16 mouse cellular contexts compared by ENCODE assay signal in the genomic region with DNA sequence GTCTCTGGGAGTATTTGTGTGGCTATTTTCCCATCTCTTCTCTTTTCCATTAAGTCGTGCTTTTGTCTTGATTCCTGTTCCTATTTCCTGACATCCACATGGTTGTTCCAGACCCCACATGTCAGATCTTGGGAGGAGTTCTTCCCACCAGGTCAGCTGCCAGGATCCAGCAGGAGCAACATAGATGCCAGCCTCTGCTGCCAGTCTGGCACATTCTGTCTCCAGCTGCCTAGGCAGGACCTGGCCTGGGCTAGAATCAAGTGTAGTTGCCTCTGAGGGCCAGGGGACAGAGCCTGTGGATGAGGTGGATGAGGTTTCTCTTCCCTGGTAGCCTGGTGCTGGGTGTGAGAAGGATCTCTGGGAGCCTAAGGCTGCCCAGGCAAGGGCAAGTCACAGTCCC. TPM values are rescaled to one million over a fixed set of nuclear protein-coding genes. Genes with fewer than 3 reads are reported as not detected.
DNase-seq lines count a peak whose midpoint lies in the region; ATAC-seq lines count a peak whose summit lies in the region.
"Had no signal": no experiment of that assay in that cellular context is flagged by ENCODE, and none has a peak within 500 bp of the region (broad histone marks: within the 10 kb centered on the region; RNA-seq: fewer than 3 reads in every experiment).

No protein-coding gene starts in this region.

- H3K36me3 ChIP-seq in embryonic facial prominence, embryonic 12.5 days: peaks cover 60% of the 10 kb centered on the region
- peaks cover 77% of the 10 kb centered on the region for H3K36me3 ChIP-seq in embryonic facial prominence, embryonic 10.5 days (replicated peaks)
- peaks cover 63% of the 10 kb centered on the region for H3K36me3 ChIP-seq in hindbrain, embryonic 12.5 days
- H3K36me3 ChIP-seq in hindbrain, embryonic 16.5 days (ENCODE audit: control insufficient read depth, insufficient read depth, low read length): peaks cover 42% of the 10 kb centered on the region
- peaks cover 35% of the 10 kb centered on the region for H3K36me3 ChIP-seq in lung, embryonic 15.5 days
- H3K36me3 ChIP-seq in forebrain, embryonic 15.5 days: peaks cover 59% of the 10 kb centered on the region

- WGBS in embryonic facial prominence, embryonic 12.5 days: 73% methylated on average over 1 of the region's 1 CpGs
- 76% methylated on average over 1 of the region's 1 CpGs for WGBS in embryonic facial prominence, embryonic 10.5 days
- WGBS in hindbrain, embryonic 12.5 days: 59% methylated on average over 1 of the region's 1 CpGs
- WGBS in hindbrain, embryonic 16.5 days: 82% methylated on average over 1 of the region's 1 CpGs
- 50% methylated on average over 1 of the region's 1 CpGs for WGBS in lung, embryonic 15.5 days
- 64% methylated on average over 1 of the region's 1 CpGs for WGBS in forebrain, embryonic 15.5 days

- ATAC-seq in embryonic facial prominence, embryonic 12.5 days (ENCODE audit: insufficient number of reproducible peaks, insufficient read depth, low FRiP score, low TSS enrichment): no peak
- ATAC-seq in hindbrain, embryonic 12.5 days (ENCODE audit: low FRiP score): no peak
- no peak for ATAC-seq in hindbrain, embryonic 16.5 days
- no peak for ATAC-seq in lung, embryonic 15.5 days (ENCODE audit: borderline replicate concordance, extremely low read depth, low FRiP score, low TSS enrichment)
- no peak for ATAC-seq in forebrain, embryonic 15.5 days (replicated peaks)
- ATAC-seq: intestine, embryonic 15.5 days; Patski had no signal

- H3K4me2 ChIP-seq in embryonic facial prominence, embryonic 12.5 days (replicated peaks): no peak overlapping the region
- H3K4me2 ChIP-seq in hindbrain, embryonic 12.5 days (replicated peaks): no peak overlapping the region
- no peak overlapping the region for H3K4me2 ChIP-seq in hindbrain, embryonic 16.5 days (ENCODE audit: low read length)
- no peak overlapping the region for H3K4me2 ChIP-seq in lung, embryonic 15.5 days
- H3K4me2 ChIP-seq in forebrain, embryonic 15.5 days (replicated peaks): no peak overlapping the region
- H3K4me2 ChIP-seq: intestine, embryonic 15.5 days; liver, embryonic 11.5 days; midbrain, embryonic 12.5 days had no signal

- no peak overlapping the region for H3K9ac ChIP-seq in embryonic facial prominence, embryonic 12.5 days
- H3K9ac ChIP-seq in hindbrain, embryonic 12.5 days: no peak overlapping the region
- H3K9ac ChIP-seq in hindbrain, embryonic 16.5 days (ENCODE audit: low read depth, low read length): no peak overlapping the region
- no peak overlapping the region for H3K9ac ChIP-seq in lung, embryonic 15.5 days
- H3K9ac ChIP-seq in forebrain, embryonic 15.5 days (replicated peaks): no peak overlapping the region
- H3K9ac ChIP-seq: intestine, embryonic 15.5 days; midbrain, embryonic 12.5 days had no signal

- 0 out of 2 replicates have a peak overlapping the region, but pooled peaks have one; percentile 0 for H3K27ac ChIP-seq in embryonic facial prominence, embryonic 12.5 days
- no peak overlapping the region for H3K27ac ChIP-seq in embryonic facial prominence, embryonic 10.5 days (replicated peaks)
- H3K27ac ChIP-seq in hindbrain, embryonic 12.5 days: 0 out of 2 replicates have a peak overlapping the region, but pooled peaks have one; percentile 35
- no peak overlapping the region for H3K27ac ChIP-seq in hindbrain, embryonic 16.5 days (ENCODE audit: low read depth, low read length)
- peak overlapping the region; percentile 58 for H3K27ac ChIP-seq in lung, embryonic 15.5 days
- no peak overlapping the region for H3K27ac ChIP-seq in forebrain, embryonic 15.5 days (replicated peaks)
- H3K27ac ChIP-seq: intestine, embryonic 15.5 days; midbrain, embryonic 12.5 days had no signal

- DNase-seq in embryonic facial prominence, embryonic 10.5 days (ENCODE audit: low spot score): no peak
- no peak for DNase-seq in lung, postnatal 4 days
- peak; percentile 38 for DNase-seq in cerebellum, adult 9-11 months
- DNase-seq: adrenal gland, postnatal 36 days; lung, postnatal 10 days; right cerebral cortex, postnatal 14 days; thymus, postnatal 36 days had no signal

- no peak overlapping the region for H3K4me3 ChIP-seq in embryonic facial prominence, embryonic 12.5 days
- no peak overlapping the region for H3K4me3 ChIP-seq in embryonic facial prominence, embryonic 10.5 days
- no peak overlapping the region for H3K4me3 ChIP-seq in hindbrain, embryonic 12.5 days
- no peak overlapping the region for H3K4me3 ChIP-seq in hindbrain, embryonic 16.5 days (ENCODE audit: low read length)
- H3K4me3 ChIP-seq in lung, embryonic 15.5 days: no peak overlapping the region
- H3K4me3 ChIP-seq in forebrain, embryonic 15.5 days: no peak overlapping the region
- H3K4me3 ChIP-seq: intestine, embryonic 15.5 days; midbrain, embryonic 12.5 days had no signal

- peaks cover 21% of the 10 kb centered on the region for H3K4me1 ChIP-seq in embryonic facial prominence, embryonic 12.5 days
- H3K4me1 ChIP-seq in embryonic facial prominence, embryonic 10.5 days: peaks cover 27% of the 10 kb centered on the region
- peaks cover 39% of the 10 kb centered on the region for H3K4me1 ChIP-seq in hindbrain, embryonic 12.5 days
- H3K4me1 ChIP-seq in hindbrain, embryonic 16.5 days (ENCODE audit: control insufficient read depth, insufficient read depth, low read depth, low read length): peaks cover 16% of the 10 kb centered on the region
- H3K4me1 ChIP-seq in lung, embryonic 15.5 days: peaks cover 18% of the 10 kb centered on the region
- H3K4me1 ChIP-seq in forebrain, embryonic 15.5 days: peaks cover 32% of the 10 kb centered on the region

- no peaks in the 10 kb centered on the region for H3K9me3 ChIP-seq in embryonic facial prominence, embryonic 12.5 days
- no peaks in the 10 kb centered on the region for H3K9me3 ChIP-seq in embryonic facial prominence, embryonic 10.5 days
- no peaks in the 10 kb centered on the region for H3K9me3 ChIP-seq in hindbrain, embryonic 12.5 days (replicated peaks)
- H3K9me3 ChIP-seq in hindbrain, embryonic 16.5 days (ENCODE audit: control insufficient read depth, low read length): no peaks in the 10 kb centered on the region
- H3K9me3 ChIP-seq in lung, embryonic 15.5 days: no peaks in the 10 kb centered on the region
- no peaks in the 10 kb centered on the region for H3K9me3 ChIP-seq in forebrain, embryonic 15.5 days
- H3K9me3 ChIP-seq: intestine, embryonic 15.5 days; midbrain, embryonic 12.5 days had no signal

- no peaks in the 10 kb centered on the region for H3K27me3 ChIP-seq in embryonic facial prominence, embryonic 12.5 days
- no peaks in the 10 kb centered on the region for H3K27me3 ChIP-seq in embryonic facial prominence, embryonic 10.5 days (replicated peaks; ENCODE audit: low read depth, poor library complexity, severe bottlenecking)
- no peaks in the 10 kb centered on the region for H3K27me3 ChIP-seq in hindbrain, embryonic 12.5 days
- no peaks in the 10 kb centered on the region for H3K27me3 ChIP-seq in hindbrain, embryonic 16.5 days (replicated peaks; ENCODE audit: control insufficient read depth, insufficient read depth, low read length)
- no peaks in the 10 kb centered on the region for H3K27me3 ChIP-seq in lung, embryonic 15.5 days
- H3K27me3 ChIP-seq in forebrain, embryonic 15.5 days: no peaks in the 10 kb centered on the region
- H3K27me3 ChIP-seq: intestine, embryonic 15.5 days; midbrain, embryonic 12.5 days; Patski had no signal

RNA-seq across cellular contexts. Expression of a gene that starts 5.0 kb away (rescaled TPM):
- polyA plus RNA-seq in embryonic facial prominence, embryonic 12.5 days (2016; fragmentation: Nextera tagmentation; extraction: Ambion mirVana): 11.9 and 12.5 TPM in 2 replicates
- 13.1 and 13.6 TPM in 2 replicates for polyA plus RNA-seq in embryonic facial prominence, embryonic 10.5 days (2016; fragmentation: Nextera tagmentation; extraction: Ambion mirVana)
- 21.5 and 22.4 TPM in 2 replicates for polyA plus RNA-seq in hindbrain, embryonic 12.5 days (2016; fragmentation: Nextera tagmentation; extraction: Ambion mirVana)
- 29.1 and 29.6 TPM in 2 replicates for polyA plus RNA-seq in hindbrain, embryonic 16.5 days (2015; fragmentation: Nextera tagmentation; extraction: Ambion mirVana)
- 10.7 and 10.9 TPM in 2 replicates for polyA plus RNA-seq in lung, embryonic 15.5 days (2015; fragmentation: Nextera tagmentation; extraction: Ambion mirVana)
- 38.7 and 38.8 TPM in 2 replicates for polyA plus RNA-seq in forebrain, embryonic 15.5 days (2015; fragmentation: Nextera tagmentation; extraction: Ambion mirVana)

RNA-seq across cellular contexts. Expression of a gene that starts 21.4 kb away (rescaled TPM):
- polyA plus RNA-seq in embryonic facial prominence, embryonic 12.5 days (2016; fragmentation: Nextera tagmentation; extraction: Ambion mirVana): 5,090 and 5,096 TPM in 2 replicates
- polyA plus RNA-seq in embryonic facial prominence, embryonic 10.5 days (2016; fragmentation: Nextera tagmentation; extraction: Ambion mirVana): 6,156 and 6,219 TPM in 2 replicates
- 4,150 and 4,164 TPM in 2 replicates for polyA plus RNA-seq in hindbrain, embryonic 12.5 days (2016; fragmentation: Nextera tagmentation; extraction: Ambion mirVana)
- polyA plus RNA-seq in hindbrain, embryonic 16.5 days (2015; fragmentation: Nextera tagmentation; extraction: Ambion mirVana): 4,094 and 4,423 TPM in 2 replicates
- polyA plus RNA-seq in lung, embryonic 15.5 days (2015; fragmentation: Nextera tagmentation; extraction: Ambion mirVana): 6,112 and 6,204 TPM in 2 replicates
- polyA plus RNA-seq in forebrain, embryonic 15.5 days (2015; fragmentation: Nextera tagmentation; extraction: Ambion mirVana): 3,682 and 3,685 TPM in 2 replicates

RNA-seq across cellular contexts. Expression of a gene that starts 50.4 kb away (rescaled TPM):
- 693 and 728 TPM in 2 replicates for polyA plus RNA-seq in embryonic facial prominence, embryonic 12.5 days (2016; fragmentation: Nextera tagmentation; extraction: Ambion mirVana)
- 746 and 786 TPM in 2 replicates for polyA plus RNA-seq in embryonic facial prominence, embryonic 10.5 days (2016; fragmentation: Nextera tagmentation; extraction: Ambion mirVana)
- polyA plus RNA-seq in hindbrain, embryonic 12.5 days (2016; fragmentation: Nextera tagmentation; extraction: Ambion mirVana): 520 and 591 TPM in 2 replicates
- 223 and 239 TPM in 2 replicates for polyA plus RNA-seq in hindbrain, embryonic 16.5 days (2015; fragmentation: Nextera tagmentation; extraction: Ambion mirVana)
- polyA plus RNA-seq in lung, embryonic 15.5 days (2015; fragmentation: Nextera tagmentation; extraction: Ambion mirVana): 540 and 574 TPM in 2 replicates
- polyA plus RNA-seq in forebrain, embryonic 15.5 days (2015; fragmentation: Nextera tagmentation; extraction: Ambion mirVana): 576 and 626 TPM in 2 replicates

Comparison
In these comparisons a context has a peak if more than half of its experiments do, and no peak if none do; other contexts are left out.
1. H3K27ac ChIP-seq: peak in embryonic facial prominence, embryonic 12.5 days (single experiment), hindbrain, embryonic 12.5 days (single experiment) and lung, embryonic 15.5 days (single experiment); none in embryonic facial prominence, embryonic 10.5 days (single experiment), hindbrain, embryonic 16.5 days (single experiment) and forebrain, embryonic 15.5 days (single experiment).